Mouse (Mus musculus): ENCODE data around the gene Plcg2. TPM values are rescaled to one million over a fixed set of nuclear protein-coding genes. Genes with fewer than 3 reads are reported as not detected.
A peak's percentile ranks its signal among the peaks of the same experiment; 100 is the strongest.

Gene Plcg2
- polyA plus RNA-seq (2012; rRNA removed): 2.7 and 2.9 TPM in 2 replicates

GRCm38 (mm10) chr8:117498179-117498914, at the start of gene Plcg2:
Gene Plcg2, plus strand, starts transcription at chr8:117498291.
- no peaks in the 10 kb centered on the region for H3K4me1 ChIP-seq (ENCODE audit: control insufficient read depth, insufficient read depth, low read length)
- H3K4me3 ChIP-seq (ENCODE audit: insufficient read depth, low read length): peak within 1 kb of the TSS; percentile 41
- H3K27ac ChIP-seq (ENCODE audit: insufficient read depth, low read length): no peak within 1 kb of the TSS
- TF ChIP-seq CTCF (IDR thresholded peaks at IDR 0.05; ENCODE audit: extremely low read depth, insufficient read depth, low read length): no peak
- no peak for TF ChIP-seq POLR2A (IDR thresholded peaks at IDR 0.05; ENCODE audit: extremely low read depth, insufficient read depth, low read length)

DNA sequence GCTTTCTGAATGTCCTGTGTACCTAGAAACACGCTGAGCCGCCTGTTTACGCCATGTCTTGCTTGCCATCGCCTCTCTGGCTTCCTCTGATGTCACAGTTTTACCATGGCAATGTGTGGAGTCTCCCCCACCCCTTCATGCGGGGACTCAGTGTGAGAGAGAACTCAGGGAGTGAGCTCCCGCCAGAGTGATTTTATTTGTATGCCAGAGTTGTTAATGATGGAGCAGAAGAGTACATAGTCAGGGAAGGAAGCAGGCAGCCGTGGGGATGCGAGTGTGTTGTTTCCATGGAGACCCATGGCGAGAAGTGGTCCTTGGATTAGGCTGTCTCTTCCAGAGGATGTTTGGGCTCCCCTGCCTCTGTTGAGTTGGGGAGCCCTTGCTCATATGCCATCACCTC, 47.0 kb upstream of the Plcg2 start:
- TF ChIP-seq CTCF (IDR thresholded peaks at IDR 0.05; ENCODE audit: extremely low read depth, insufficient read depth, low read length): no peak
- TF ChIP-seq POLR2A (IDR thresholded peaks at IDR 0.05; ENCODE audit: extremely low read depth, insufficient read depth, low read length): no peak
- peaks cover 19% of the 10 kb centered on the region for H3K4me1 ChIP-seq (ENCODE audit: control insufficient read depth, insufficient read depth, low read length)
- 0 out of 2 replicates have a peak overlapping the region, but pooled peaks have one; percentile 40 for H3K27ac ChIP-seq (ENCODE audit: insufficient read depth, low read length)
- H3K4me3 ChIP-seq (ENCODE audit: insufficient read depth, low read length): no peak overlapping the region

DNA sequence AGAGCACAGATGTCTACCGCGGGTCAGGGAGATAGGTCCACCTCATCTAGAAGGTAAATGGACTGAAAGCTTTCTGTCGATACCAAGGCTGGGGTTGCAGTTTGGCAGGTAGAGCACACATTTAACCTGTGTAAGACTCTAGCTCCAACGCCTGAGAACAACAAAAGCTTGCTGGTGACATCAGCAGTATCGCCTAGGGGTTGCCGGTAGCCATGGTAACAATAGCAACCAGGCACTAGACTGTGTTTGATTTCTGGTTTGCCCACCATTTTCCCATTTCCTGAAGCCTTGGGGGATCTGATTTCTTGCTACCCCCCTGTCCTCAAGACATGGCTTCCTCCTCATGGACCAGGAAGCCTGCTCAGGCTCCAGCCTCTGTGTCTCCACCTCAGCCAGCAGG, 44.1 kb upstream of the Plcg2 start:
- peaks cover 18% of the 10 kb centered on the region for H3K4me1 ChIP-seq (ENCODE audit: control insufficient read depth, insufficient read depth, low read length)
- no peak for TF ChIP-seq POLR2A (IDR thresholded peaks at IDR 0.05; ENCODE audit: extremely low read depth, insufficient read depth, low read length)
- no peak for TF ChIP-seq CTCF (IDR thresholded peaks at IDR 0.05; ENCODE audit: extremely low read depth, insufficient read depth, low read length)
- H3K27ac ChIP-seq (ENCODE audit: insufficient read depth, low read length): no peak overlapping the region
- no peak overlapping the region for H3K4me3 ChIP-seq (ENCODE audit: insufficient read depth, low read length)

DNA sequence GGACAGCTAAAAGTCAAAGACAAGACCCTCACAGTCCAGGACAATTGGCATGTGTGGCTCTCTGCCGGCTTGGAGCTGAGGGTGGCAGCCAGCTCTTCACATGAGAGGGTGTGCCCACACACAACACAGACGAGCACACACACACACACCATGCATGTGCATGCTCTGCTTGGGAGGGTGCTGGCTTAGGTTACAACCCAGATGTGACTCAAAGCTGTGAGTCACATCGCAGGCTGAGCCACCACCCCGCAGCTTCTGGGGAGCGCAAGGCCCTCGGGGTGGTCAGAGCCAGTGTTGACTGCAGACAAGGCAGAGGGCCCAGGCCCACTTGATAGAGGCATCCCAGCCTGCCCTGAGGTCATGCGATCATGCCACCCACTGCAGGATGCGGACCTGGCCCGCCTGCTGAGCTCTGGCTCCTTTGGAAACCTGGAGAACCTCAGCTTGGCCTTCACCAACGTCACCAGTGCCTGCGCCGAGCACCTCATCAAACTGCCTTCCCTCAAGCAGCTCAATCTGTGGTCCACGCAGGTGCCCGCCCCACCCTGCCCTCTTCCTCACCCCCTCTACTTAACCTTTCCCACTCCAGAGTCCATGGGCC, 43.5 kb upstream of the Plcg2 start:
- no peak overlapping the region for H3K27ac ChIP-seq (ENCODE audit: insufficient read depth, low read length)
- TF ChIP-seq CTCF (IDR thresholded peaks at IDR 0.05; ENCODE audit: extremely low read depth, insufficient read depth, low read length): no peak
- TF ChIP-seq POLR2A (IDR thresholded peaks at IDR 0.05; ENCODE audit: extremely low read depth, insufficient read depth, low read length): no peak
- peaks cover 18% of the 10 kb centered on the region for H3K4me1 ChIP-seq (ENCODE audit: control insufficient read depth, insufficient read depth, low read length)
- no peak overlapping the region for H3K4me3 ChIP-seq (ENCODE audit: insufficient read depth, low read length)

GRCm38 (mm10) chr8:117455701-117456100, 42.4 kb upstream of the Plcg2 start:
- H3K4me1 ChIP-seq (ENCODE audit: control insufficient read depth, insufficient read depth, low read length): peaks cover 14% of the 10 kb centered on the region
- H3K27ac ChIP-seq (ENCODE audit: insufficient read depth, low read length): no peak overlapping the region
- TF ChIP-seq CTCF (IDR thresholded peaks at IDR 0.05; ENCODE audit: extremely low read depth, insufficient read depth, low read length) (no peak), POLR2A (IDR thresholded peaks at IDR 0.05; ENCODE audit: extremely low read depth, insufficient read depth, low read length) (no peak)
- no peak overlapping the region for H3K4me3 ChIP-seq (ENCODE audit: insufficient read depth, low read length)

DNA sequence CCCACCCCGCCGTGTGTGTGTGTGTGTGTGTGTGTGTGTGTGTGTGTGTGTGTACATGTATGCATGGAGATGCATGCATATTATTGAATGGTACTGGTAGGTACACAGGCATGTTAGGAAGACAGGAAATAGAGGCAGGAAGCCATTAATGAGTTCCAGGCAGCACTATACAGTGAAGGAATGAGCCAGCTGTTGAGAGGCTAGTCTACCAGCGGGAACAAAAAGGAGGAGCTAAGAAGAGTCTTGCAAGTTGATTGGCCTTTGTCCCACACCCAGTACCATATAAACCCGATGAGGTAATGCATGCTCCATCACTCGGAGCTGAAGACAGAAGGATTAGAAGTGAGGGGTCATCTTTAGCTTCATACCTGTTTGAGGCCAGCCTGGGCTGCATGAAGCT, 39.7 kb upstream of the Plcg2 start:
- TF ChIP-seq POLR2A (IDR thresholded peaks at IDR 0.05; ENCODE audit: extremely low read depth, insufficient read depth, low read length) (no peak), CTCF (IDR thresholded peaks at IDR 0.05; ENCODE audit: extremely low read depth, insufficient read depth, low read length) (no peak)

GRCm38 (mm10) chr8:117462701-117463284, 35.3 kb upstream of the Plcg2 start:
- TF ChIP-seq CTCF (IDR thresholded peaks at IDR 0.05; ENCODE audit: extremely low read depth, insufficient read depth, low read length): no peak
- TF ChIP-seq POLR2A (IDR thresholded peaks at IDR 0.05; ENCODE audit: extremely low read depth, insufficient read depth, low read length): no peak
- no peak overlapping the region for H3K4me3 ChIP-seq (ENCODE audit: insufficient read depth, low read length)
- no peak overlapping the region for H3K27ac ChIP-seq (ENCODE audit: insufficient read depth, low read length)
- no peaks in the 10 kb centered on the region for H3K4me1 ChIP-seq (ENCODE audit: control insufficient read depth, insufficient read depth, low read length)

More for the DNA sequence above, 39.7 kb upstream of the Plcg2 start:
- Histone ChIP-seq H3K4me1 (ENCODE audit: control insufficient read depth, insufficient read depth, low read length) (peaks cover 11% of the 10 kb centered on the region), H3K27ac (ENCODE audit: insufficient read depth, low read length) (no peak overlapping the region), H3K4me3 (ENCODE audit: insufficient read depth, low read length) (no peak overlapping the region)

DNA sequence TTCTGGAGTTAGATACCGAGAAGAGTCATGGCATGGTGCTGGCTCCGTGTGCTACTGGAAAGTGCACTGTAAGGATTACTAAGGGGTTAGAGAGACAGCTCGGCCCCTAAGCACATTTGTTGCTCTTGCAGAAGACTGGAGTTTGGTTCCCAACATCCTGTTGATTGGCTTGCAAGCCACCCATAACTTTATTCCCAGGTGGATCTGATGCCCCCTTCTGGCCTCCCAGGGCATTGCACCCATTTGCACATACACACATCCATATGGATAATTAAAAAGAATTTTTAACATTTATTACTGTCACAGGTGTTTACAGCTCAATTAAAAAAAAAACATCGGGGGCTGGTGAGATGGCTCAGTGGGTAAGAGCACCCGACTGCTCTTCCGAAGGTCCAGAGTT, 33.6 kb upstream of the Plcg2 start:
- Histone ChIP-seq H3K4me1 (ENCODE audit: control insufficient read depth, insufficient read depth, low read length) (no peaks in the 10 kb centered on the region), H3K4me3 (ENCODE audit: insufficient read depth, low read length) (no peak overlapping the region), H3K27ac (ENCODE audit: insufficient read depth, low read length) (no peak overlapping the region)
- TF ChIP-seq POLR2A (IDR thresholded peaks at IDR 0.05; ENCODE audit: extremely low read depth, insufficient read depth, low read length): no peak
- no peak for TF ChIP-seq CTCF (IDR thresholded peaks at IDR 0.05; ENCODE audit: extremely low read depth, insufficient read depth, low read length)

DNA sequence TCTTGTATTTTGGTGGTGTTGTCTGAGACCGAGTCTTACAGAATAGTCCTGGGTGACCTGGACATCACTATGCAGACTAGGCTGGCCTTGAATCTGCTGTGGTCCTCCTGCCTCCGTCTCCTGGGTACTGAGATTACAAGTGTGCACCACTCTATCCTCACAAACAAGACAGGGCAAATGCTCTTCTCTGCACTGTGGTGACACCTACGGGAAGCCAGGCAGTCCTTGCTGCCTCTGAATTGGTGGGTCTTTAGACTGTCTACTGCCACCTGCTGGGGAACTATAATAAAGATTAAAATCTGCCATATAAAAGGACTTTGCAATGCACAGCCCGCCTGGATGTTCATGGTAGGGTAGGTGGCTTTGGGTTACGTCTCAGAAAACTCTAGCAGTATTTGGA, 32.8 kb upstream of the Plcg2 start:
- Histone ChIP-seq H3K4me1 (ENCODE audit: control insufficient read depth, insufficient read depth, low read length) (no peaks in the 10 kb centered on the region), H3K27ac (ENCODE audit: insufficient read depth, low read length) (no peak overlapping the region), H3K4me3 (ENCODE audit: insufficient read depth, low read length) (no peak overlapping the region)
- TF ChIP-seq POLR2A (IDR thresholded peaks at IDR 0.05; ENCODE audit: extremely low read depth, insufficient read depth, low read length): no peak
- peak; percentile 91 for TF ChIP-seq CTCF (IDR thresholded peaks at IDR 0.05; ENCODE audit: extremely low read depth, insufficient read depth, low read length)

All from cortical plate, adult 2 months (tissue).